Comparison of ENCODE assay signal across 34 mouse cellular contexts in the genomic region with DNA sequence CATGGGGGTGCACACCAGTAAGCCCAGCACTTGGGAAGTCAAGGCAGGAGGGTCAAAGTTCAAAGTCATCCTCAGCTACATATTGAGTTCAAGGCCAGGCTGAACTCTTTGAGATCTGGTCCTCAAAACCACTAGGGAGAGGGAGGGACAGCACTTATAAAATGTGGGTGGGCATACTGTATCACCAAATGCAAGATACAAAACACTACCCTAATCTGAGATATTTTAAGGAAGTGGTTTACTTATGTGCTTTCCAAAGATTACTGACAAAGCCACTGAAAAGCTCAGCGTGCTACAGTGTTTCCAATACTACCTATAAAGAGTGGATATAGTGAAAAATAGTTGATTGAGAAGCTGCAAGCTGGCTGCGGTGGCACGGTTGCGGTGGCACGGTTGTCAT. TPM values are rescaled to one million over a fixed set of nuclear protein-coding genes. Genes with fewer than 3 reads are reported as not detected.
DNase-seq lines count a peak whose midpoint lies in the region; ATAC-seq and TF ChIP-seq lines count a peak whose summit lies in the region.
"Had no signal": no experiment of that assay in that cellular context is flagged by ENCODE, and none has a peak within 500 bp of the region (broad histone marks: within the 10 kb centered on the region; RNA-seq: fewer than 3 reads in every experiment).

No protein-coding gene starts in this region.

- no peak for TF ChIP-seq POLR2A in heart, adult 2 months (IDR thresholded peaks at IDR 0.05; ENCODE audit: insufficient read depth, low read depth, low read length)
- no peak for TF ChIP-seq POLR2A in MEL (IDR thresholded peaks at IDR 0.05; ENCODE audit: control insufficient read depth in 1 of 2, insufficient read depth in 1 of 2, low read depth in 1 of 2, low read length in 2 of 2, poor library complexity in 1 of 2)

- peak overlapping the region; percentile 28; the same call in 1 of the 2 replicates for H3K4me2 ChIP-seq in heart, embryonic 14.5 days (ENCODE audit: low read length)
- H3K4me2 ChIP-seq: forebrain, embryonic 12.5 days; heart, embryonic 11.5 days; liver, embryonic 12.5 days; midbrain, embryonic 13.5 days; neural tube, embryonic 15.5 days had no signal

- H3K27ac ChIP-seq in heart, embryonic 14.5 days (replicated peaks in 1 of 2; ENCODE audit: control insufficient read depth in 1 of 2, insufficient read depth in 1 of 2, low read depth in 2 of 2, low read length in 2 of 2), result no peak overlapping the region
- no peak overlapping the region; the same call in 1 of the 2 replicates for H3K27ac ChIP-seq in heart, adult 2 months
- H3K27ac ChIP-seq in MEL (ENCODE audit: control insufficient read depth, low read depth, low read length), result peak overlapping the region; percentile 40
- H3K27ac ChIP-seq: forebrain, embryonic 12.5 days; kidney, postnatal 0 days; liver, embryonic 12.5 days; macrophage; midbrain, embryonic 13.5 days; neural tube, embryonic 15.5 days; stomach, postnatal 0 days had no signal

- TF ChIP-seq CTCF in heart, adult 2 months (IDR thresholded peaks at IDR 0.05), result no peak
- TF ChIP-seq CTCF in MEL (IDR thresholded peaks at IDR 0.05 in 2 of 3, conservative IDR thresholded peaks at IDR 0.05 in 1 of 3; ENCODE audit: control insufficient read depth in 1 of 3, insufficient read depth in 1 of 3, low read depth in 2 of 3, low read length in 3 of 3, poor library complexity in 1 of 3, severe bottlenecking in 1 of 3), result no peak

- TF ChIP-seq EP300 in heart, adult 2 months (IDR thresholded peaks at IDR 0.05; ENCODE audit: insufficient read depth, low read depth, low read length), result no peak
- TF ChIP-seq EP300 in MEL (IDR thresholded peaks at IDR 0.05; ENCODE audit: low read depth in 1 of 2, low read length in 2 of 2), result peak; percentile 74 to 76

- WGBS in heart, embryonic 14.5 days, result 89% methylated on average over 5 of the region's 5 CpGs
- WGBS in heart, adult 2 months, result 86% methylated on average over 5 of the region's 5 CpGs

- H3K4me1 ChIP-seq in heart, embryonic 14.5 days (ENCODE audit: control insufficient read depth in 2 of 2, insufficient read depth in 2 of 2, low read length in 2 of 2), result peaks cover 19 to 47% of the 10 kb centered on the region in 2 experiments
- peaks cover 19% of the 10 kb centered on the region for H3K4me1 ChIP-seq in heart, adult 2 months (ENCODE audit: control insufficient read depth, insufficient read depth, low read length)
- H3K4me1 ChIP-seq in MEL (ENCODE audit: control insufficient read depth in 1 of 2, insufficient read depth in 2 of 2, low read length in 2 of 2), result peaks cover 7 to 17% of the 10 kb centered on the region in 2 experiments

- H3K27me3 ChIP-seq in heart, embryonic 14.5 days (ENCODE audit: control insufficient read depth, insufficient read depth, low read length), result no peaks in the 10 kb centered on the region
- no peaks in the 10 kb centered on the region for H3K27me3 ChIP-seq in heart, adult 2 months (ENCODE audit: control insufficient read depth, insufficient read depth, low read length)
- no peaks in the 10 kb centered on the region for H3K27me3 ChIP-seq in MEL (ENCODE audit: control insufficient read depth in 1 of 2, insufficient read depth in 2 of 2, low read length in 2 of 2)
- H3K27me3 ChIP-seq: CH12.LX; forebrain, embryonic 12.5 days; liver, embryonic 12.5 days; neural tube, embryonic 15.5 days had no signal

- H3K79me2 ChIP-seq in heart, adult 2 months (replicated peaks; ENCODE audit: control insufficient read depth, insufficient read depth, low read length), result no peaks in the 10 kb centered on the region; the same call in 1 of the 2 replicates
- H3K79me2 ChIP-seq in MEL (ENCODE audit: control insufficient read depth, insufficient read depth, low read length, poor library complexity), result no peaks in the 10 kb centered on the region; the same call in 1 of the 2 replicates

- no peak overlapping the region for H3K4me3 ChIP-seq in heart, embryonic 14.5 days (ENCODE audit: control insufficient read depth in 1 of 2, insufficient read depth in 1 of 2, low read depth in 1 of 2, low read length in 2 of 2)
- H3K4me3 ChIP-seq in heart, adult 2 months, result no peak overlapping the region
- H3K4me3 ChIP-seq in MEL (ENCODE audit: control insufficient read depth in 1 of 2, insufficient read depth in 1 of 2, low read depth in 2 of 2, low read length in 2 of 2), result no peak overlapping the region
- H3K4me3 ChIP-seq: forebrain, embryonic 12.5 days; liver, embryonic 12.5 days; midbrain, embryonic 13.5 days; neural tube, embryonic 15.5 days had no signal

- H3K9me3 ChIP-seq in heart, embryonic 14.5 days (ENCODE audit: control insufficient read depth, low read length), result no peaks in the 10 kb centered on the region
- H3K9me3 ChIP-seq in MEL (replicated peaks; ENCODE audit: insufficient read depth, low read length), result no peaks in the 10 kb centered on the region
- H3K9me3 ChIP-seq: forebrain, embryonic 12.5 days; liver, embryonic 12.5 days; midbrain, embryonic 13.5 days; neural tube, embryonic 15.5 days had no signal

- no peak for ATAC-seq in heart, embryonic 14.5 days (ENCODE audit: insufficient number of reproducible peaks, insufficient read depth, low FRiP score, low read depth)
- peak; percentile 16; the same call in 1 of the 2 replicates for ATAC-seq in granulocyte monocyte progenitor cell, adult 5-6 weeks (replicated peaks; ENCODE audit: poor library complexity, severe bottlenecking)
- ATAC-seq: hindbrain, embryonic 16.5 days; liver, embryonic 12.5 days; liver, postnatal 0 days; lung, postnatal 0 days; midbrain, embryonic 13.5 days had no signal

- no peak for TF ChIP-seq RAD21 in MEL (IDR thresholded peaks at IDR 0.05; ENCODE audit: low read depth, low read length)

- intact Hi-C loops in heart, adult 2 months (cut with DNase I), result loop anchor here (10.0 kb wide), 2 partner anchors 408 to 538 kb away; a partner anchor contains a TSS

- no peak for DNase-seq in heart, adult 2 months
- DNase-seq in 416B (ENCODE audit: low read depth) (peak; percentile 67), MEL (ENCODE audit: low read depth, low spot score) (no peak)
- DNase-seq in cerebellum, adult 11 months, result no peak
- no peak for DNase-seq in adrenal gland, postnatal 10 days
- DNase-seq: adrenal gland, adult 8-10 months; cerebellum, adult 18-20 months; cerebellum, postnatal 10 days; gastrocnemius, postnatal 14 days; kidney, adult 8-10 months; kidney, postnatal 4 days; left cerebral cortex, postnatal 4 days; liver, postnatal 0 days; retina, postnatal 1 day; thymus, adult 18-20 months; thymus, postnatal 25 days had no signal

- H3K9ac ChIP-seq in heart, embryonic 14.5 days (ENCODE audit: low read length), result no peak overlapping the region
- no peak overlapping the region for H3K9ac ChIP-seq in heart, adult 2 months (ENCODE audit: low read depth, low read length)
- no peak overlapping the region for H3K9ac ChIP-seq in MEL (ENCODE audit: control insufficient read depth, low read depth, low read length, poor library complexity, severe bottlenecking)
- H3K9ac ChIP-seq: forebrain, embryonic 12.5 days; liver, embryonic 12.5 days; liver, postnatal 0 days; midbrain, embryonic 13.5 days; neural tube, embryonic 15.5 days had no signal

- peaks cover 11% of the 10 kb centered on the region; the same call in 1 of the 2 replicates for H3K36me3 ChIP-seq in heart, embryonic 14.5 days (ENCODE audit: control insufficient read depth, insufficient read depth, low read length)
- H3K36me3 ChIP-seq in heart, adult 2 months (ENCODE audit: control insufficient read depth, insufficient read depth, low read length), result peaks cover 9% of the 10 kb centered on the region
- peaks cover 0 to 17% of the 10 kb centered on the region in 2 experiments; a peak in 2 of 4 replicates for H3K36me3 ChIP-seq in MEL (ENCODE audit: control insufficient read depth in 1 of 2, insufficient read depth in 2 of 2, low read length in 2 of 2)
- H3K36me3 ChIP-seq: forebrain, embryonic 12.5 days; liver, embryonic 12.5 days; midbrain, embryonic 13.5 days; neural tube, embryonic 15.5 days had no signal

TF ChIP-seq in MEL, 35 proteins besides CTCF, POLR2A, EP300 and RAD21 (continues in another document):
- peak; percentile 77 for TF ChIP-seq GATA1 (IDR thresholded peaks at IDR 0.05; ENCODE audit: low read depth, low read length)
- TF ChIP-seq RCOR1 (IDR thresholded peaks at IDR 0.05; ENCODE audit: low read depth, low read length), result peak; percentile 74
- TF ChIP-seq NRF1 (IDR thresholded peaks at IDR 0.05; ENCODE audit: insufficient read depth, low read depth, low read length, poor library complexity, severe bottlenecking), result no peak

RNA-seq across cellular contexts. Expression of a gene that starts 2.5 kb away (rescaled TPM):
- polyA plus RNA-seq in heart, embryonic 14.5 days (2014; fragmentation: Nextera tagmentation; extraction: Ambion mirVana), result 374 and 393 TPM in 2 replicates
- 100 to 1,000 TPM; 119 to 131 TPM for total RNA-seq in heart, adult 2 months (2021)
- 202 and 223 TPM in 2 replicates for polyA plus RNA-seq in heart, adult 2 months (2012; rRNA removed)
- total RNA-seq in MEL (2012; rRNA removed), result 40.7 and 42.3 TPM in 2 replicates
- polyA plus RNA-seq in MEL (2012; ENCODE audit: insufficient read depth in 1 of 2, insufficient read length in 2 of 2, low read depth in 1 of 2, low replicate concordance in 2 of 2, missing spikeins in 1 of 2), result 100 to 1,000 TPM in 1 of 2 experiments, not detected in 1; 111 TPM
- 125 TPM in 2 replicates for total RNA-seq in granulocyte monocyte progenitor cell, adult 5-6 weeks (2014; fragmentation: Nextera tagmentation)
- 79.4 and 102 TPM in 2 replicates for total RNA-seq in granulocyte monocyte progenitor cell, adult 5-6 weeks (2017)
- 100 to 1,000 TPM; 410 to 415 TPM for total RNA-seq in adrenal gland, postnatal 10 days (2021)

RNA-seq across cellular contexts. Expression of a gene that starts 2.5 kb away (rescaled TPM):
- 1.4 TPM in 2 replicates for polyA plus RNA-seq in heart, embryonic 14.5 days (2014; fragmentation: Nextera tagmentation; extraction: Ambion mirVana)
- total RNA-seq in heart, adult 2 months (2021), result not detected
- 0.70 and 0.96 TPM in 2 replicates for polyA plus RNA-seq in heart, adult 2 months (2012; rRNA removed)
- total RNA-seq in MEL (2012; rRNA removed), result 1.0 and 1.5 TPM in 2 replicates
- 1 to 10 TPM in 1 of 2 experiments, not detected in 1; 2.3 TPM for polyA plus RNA-seq in MEL (2012; ENCODE audit: insufficient read depth in 1 of 2, insufficient read length in 2 of 2, low read depth in 1 of 2, low replicate concordance in 2 of 2, missing spikeins in 1 of 2)
- total RNA-seq in granulocyte monocyte progenitor cell, adult 5-6 weeks (2014; fragmentation: Nextera tagmentation), result 1.7 TPM in 1 of 2 replicates, not detected in the other
- total RNA-seq in granulocyte monocyte progenitor cell, adult 5-6 weeks (2017), result 2.4 TPM in 1 of 2 replicates, not detected in the other
- 1 to 10 TPM; 2.6 to 2.7 TPM for total RNA-seq in adrenal gland, postnatal 10 days (2021)
- total RNA-seq: layer of hippocampus, adult 8-10 months; layer of hippocampus, postnatal 25 days; left cerebral cortex, postnatal 4 days; megakaryocyte-erythroid progenitor cell, adult 5-6 weeks had no signal
- polyA plus RNA-seq: macrophage had no signal

RNA-seq across cellular contexts. Expression of a gene that starts 48.4 kb away (rescaled TPM):
- polyA plus RNA-seq in heart, embryonic 14.5 days (2014; fragmentation: Nextera tagmentation; extraction: Ambion mirVana), result 0.58 and 0.88 TPM in 2 replicates
- total RNA-seq in heart, adult 2 months (2021), result not detected
- polyA plus RNA-seq in heart, adult 2 months (2012; rRNA removed), result not detected in 2 replicates
- total RNA-seq in MEL (2012; rRNA removed), result not detected in 2 replicates
- not detected for polyA plus RNA-seq in MEL (2012; ENCODE audit: insufficient read depth in 1 of 2, insufficient read length in 2 of 2, low read depth in 1 of 2, low replicate concordance in 2 of 2, missing spikeins in 1 of 2)
- not detected in 2 replicates for total RNA-seq in granulocyte monocyte progenitor cell, adult 5-6 weeks (2014; fragmentation: Nextera tagmentation)
- not detected in 2 replicates for total RNA-seq in granulocyte monocyte progenitor cell, adult 5-6 weeks (2017)
- under 1 TPM; 0.09 to 0.70 TPM for total RNA-seq in adrenal gland, postnatal 10 days (2021)
- total RNA-seq: adrenal gland, adult 8-10 months; CH12.LX; ES-E14; megakaryocyte-erythroid progenitor cell, adult 5-6 weeks had no signal
- polyA plus RNA-seq: C2C12; kidney, postnatal 0 days; liver, embryonic 12.5 days; liver, postnatal 0 days; lung, postnatal 0 days; macrophage had no signal
